Comparison of ENCODE assay signal across 9 mouse cellular contexts in the genomic region with DNA sequence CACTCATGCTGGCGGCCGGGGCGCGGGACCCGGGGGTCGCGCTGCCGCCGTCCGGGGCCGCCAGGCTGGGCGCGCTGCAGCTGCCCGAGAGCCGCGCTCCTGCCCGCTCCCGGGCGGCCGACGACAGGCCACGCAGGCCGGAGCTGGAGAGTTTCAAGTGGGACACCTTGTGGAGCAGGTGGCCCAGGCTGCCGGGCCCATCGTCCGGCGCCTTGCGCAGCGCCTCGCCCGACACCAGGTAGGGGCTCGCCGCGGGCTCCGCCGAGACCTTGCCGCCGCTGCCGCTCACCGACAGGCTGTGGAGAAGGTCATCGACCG. TPM values are rescaled to one million over a fixed set of nuclear protein-coding genes. Genes with fewer than 3 reads are reported as not detected.
DNase-seq lines count a peak whose midpoint lies in the region; ATAC-seq and TF ChIP-seq lines count a peak whose summit lies in the region.
"Had no signal": no experiment of that assay in that cellular context is flagged by ENCODE, and none has a peak within 500 bp of the region (broad histone marks: within the 10 kb centered on the region; RNA-seq: fewer than 3 reads in every experiment).

No protein-coding gene starts in this region.

- ATAC-seq in lung, embryonic 15.5 days (ENCODE audit: borderline replicate concordance, extremely low read depth, low FRiP score, low TSS enrichment): no peak
- ATAC-seq in hindbrain, postnatal 0 days: no peak
- no peak for ATAC-seq in neural tube, embryonic 13.5 days (ENCODE audit: low read depth)

- H3K9ac ChIP-seq in lung, embryonic 15.5 days: peak overlapping the region; percentile 5; the same call in 1 of the 2 replicates
- H3K9ac ChIP-seq in hindbrain, postnatal 0 days (replicated peaks; ENCODE audit: low read length): peak overlapping the region; percentile 60
- peak overlapping the region; percentile 77 for H3K9ac ChIP-seq in neural tube, embryonic 13.5 days

- peak overlapping the region; percentile 33 for H3K4me3 ChIP-seq in lung, embryonic 15.5 days
- H3K4me3 ChIP-seq in hindbrain, postnatal 0 days (ENCODE audit: low read length): peak overlapping the region; percentile 66
- peak overlapping the region; percentile 56 for H3K4me3 ChIP-seq in neural tube, embryonic 13.5 days

- H3K4me1 ChIP-seq in lung, embryonic 15.5 days: peaks cover 30% of the 10 kb centered on the region
- peaks cover 14% of the 10 kb centered on the region for H3K4me1 ChIP-seq in hindbrain, postnatal 0 days (ENCODE audit: insufficient read depth, low read length)
- H3K4me1 ChIP-seq in neural tube, embryonic 13.5 days (replicated peaks): peaks cover 50% of the 10 kb centered on the region

- H3K4me2 ChIP-seq in lung, embryonic 15.5 days: peak overlapping the region; percentile 75
- peak overlapping the region; percentile 86 for H3K4me2 ChIP-seq in hindbrain, postnatal 0 days (ENCODE audit: low read depth, low read length)
- H3K4me2 ChIP-seq in neural tube, embryonic 13.5 days: peak overlapping the region; percentile 96

- TF ChIP-seq CTCF in hindbrain, postnatal 0 days (IDR thresholded peaks at IDR 0.05; ENCODE audit: low read depth): no peak

- H3K27me3 ChIP-seq in lung, embryonic 15.5 days: peaks cover 76% of the 10 kb centered on the region
- H3K27me3 ChIP-seq in hindbrain, postnatal 0 days (ENCODE audit: insufficient read depth, low read length): no peaks in the 10 kb centered on the region
- peaks cover 72% of the 10 kb centered on the region for H3K27me3 ChIP-seq in neural tube, embryonic 13.5 days

- peak; percentile 8 to 49 for DNase-seq in cerebellum, adult 18-20 months
- DNase-seq in cerebellum, postnatal 25 days: no peak
- no peak for DNase-seq in lung, postnatal 36 days
- no peak for DNase-seq in hindbrain, postnatal 0 days (ENCODE audit: low spot score)
- no peak for DNase-seq in spleen, postnatal 4 days (ENCODE audit: low spot score in 2 of 2)
- DNase-seq in urinary bladder, postnatal 14 days (ENCODE audit: low spot score): no peak

- WGBS in lung, embryonic 15.5 days: under 1% methylated on average over 38 of the region's 42 CpGs
- WGBS in hindbrain, postnatal 0 days: under 1% methylated on average over 38 of the region's 42 CpGs
- WGBS in neural tube, embryonic 13.5 days: under 1% methylated on average over 42 of the region's 42 CpGs

- H3K36me3 ChIP-seq in lung, embryonic 15.5 days: no peaks in the 10 kb centered on the region
- H3K36me3 ChIP-seq in hindbrain, postnatal 0 days (ENCODE audit: insufficient read depth, low read length): no peaks in the 10 kb centered on the region
- H3K36me3 ChIP-seq in neural tube, embryonic 13.5 days: no peaks in the 10 kb centered on the region

- H3K27ac ChIP-seq in lung, embryonic 15.5 days: no peak overlapping the region
- H3K27ac ChIP-seq in hindbrain, postnatal 0 days: peak overlapping the region; percentile 90; the same call in 1 of the 2 replicates
- no peak overlapping the region for H3K27ac ChIP-seq in neural tube, embryonic 13.5 days (replicated peaks)
- H3K27ac ChIP-seq: macrophage had no signal

- H3K9me3 ChIP-seq in lung, embryonic 15.5 days: no peaks in the 10 kb centered on the region
- H3K9me3 ChIP-seq in hindbrain, postnatal 0 days (ENCODE audit: low read length): no peaks in the 10 kb centered on the region
- H3K9me3 ChIP-seq in neural tube, embryonic 13.5 days: no peaks in the 10 kb centered on the region

RNA-seq across cellular contexts. Expression of a gene that starts 2.2 kb away (rescaled TPM):
- polyA plus RNA-seq in lung, embryonic 15.5 days (2015; fragmentation: Nextera tagmentation; extraction: Ambion mirVana): 0.16 and 0.25 TPM in 2 replicates
- 111 and 122 TPM in 2 replicates for total RNA-seq in hindbrain, postnatal 0 days (2014; rRNA removed)
- 8.5 and 9.1 TPM in 2 replicates for polyA plus RNA-seq in hindbrain, postnatal 0 days (2015; fragmentation: Nextera tagmentation; extraction: Ambion mirVana)
- 3.4 and 4.4 TPM in 2 replicates for polyA plus RNA-seq in neural tube, embryonic 13.5 days (2015; fragmentation: Nextera tagmentation; extraction: Ambion mirVana)
- polyA plus RNA-seq: macrophage had no signal

Comparison
In these comparisons a context has a peak if more than half of its experiments do, and no peak if none do; other contexts are left out.
1. DNase-seq: peak in cerebellum, adult 18-20 months (2 of 2); none in cerebellum, postnatal 25 days (0 of 2), lung, postnatal 36 days (single experiment), hindbrain, postnatal 0 days (single experiment), spleen, postnatal 4 days (0 of 2) and urinary bladder, postnatal 14 days (single experiment).
2. H3K9ac ChIP-seq: peak in every context shown above with its lines; median percentile 77 in neural tube, embryonic 13.5 days; 60 in hindbrain, postnatal 0 days; 5 in lung, embryonic 15.5 days.
3. Peak in every context shown above with its lines, with median percentiles within 50 percentile points of each other: H3K4me2 ChIP-seq and H3K4me3 ChIP-seq.